Mouse (Mus musculus) kidney, embryonic 16.5 days (tissue): ENCODE results near the gene Nav1. TPM values are rescaled to one million over a fixed set of nuclear protein-coding genes. Genes with fewer than 3 reads are reported as not detected.

ENCODE experiments used
- ATAC-seq: fragments of 200-750 bp; cut with Nextera tagmentation; 2 replicates; pipeline ENCODE4 v1.8.0; 2017; ENCODE audit warnings: moderate TSS enrichment; ENCODE audit not compliant: low FRiP score, low TSS enrichment
- H3K27ac ChIP-seq: fragments of 300-500 bp; sonication (generic); 2 replicates; pipeline ENCODE4 v1.5.1; 2014; ENCODE audit warnings: low read length
- H3K27me3 ChIP-seq: fragments of 300-500 bp; sonication (generic); 2 replicates; pipeline ENCODE4 v1.6.1; 2014; ENCODE audit warnings: low read length, control low read depth, mixed read lengths; ENCODE audit not compliant: insufficient read depth
- H3K36me3 ChIP-seq: fragments of 300-500 bp; sonication (generic); 2 replicates; pipeline ENCODE4 v1.6.1; 2014; ENCODE audit warnings: low read length, control low read depth, mixed read lengths; ENCODE audit not compliant: insufficient read depth
- H3K4me1 ChIP-seq: fragments of 300-500 bp; sonication (generic); 2 replicates; pipeline ENCODE4 v1.6.1; 2014; ENCODE audit warnings: low read length, control low read depth, mixed read lengths; ENCODE audit not compliant: insufficient read depth
- H3K4me2 ChIP-seq: fragments of 300-500 bp; sonication (generic); replicated peaks from 2 replicates; pipeline ENCODE4 v1.6.1; 2014; ENCODE audit warnings: low read depth, low read length
- H3K4me3 ChIP-seq: fragments of 300-500 bp; sonication (generic); 2 replicates; pipeline ENCODE4 v1.5.1; 2014; ENCODE audit warnings: mild to moderate bottlenecking, low read length
- H3K9ac ChIP-seq: fragments of 300-500 bp; sonication (generic); replicated peaks from 2 replicates; pipeline ENCODE4 v1.6.1; 2014; ENCODE audit warnings: low read length
- H3K9me3 ChIP-seq: fragments of 300-500 bp; sonication (generic); 2 replicates; pipeline ENCODE4 v1.6.1; 2016; ENCODE audit warnings: low read length, control low read depth
- WGBS: fragments of 180-500 bp; shearing (Covaris S2); extraction: QIAGEN DNeasy Blood & Tissue Kit; methylation state at CpG from one replicate; pipeline ENCODE4 v1.1.7; 2014; 5-methylcytosine and 5-hydroxymethylcytosine counted together
- polyA plus RNA-seq: library from polyadenylated mRNA; unstranded; fragments of >200 nt; fragmentation: Nextera tagmentation; extraction: Ambion mirVana; gene quantifications from 2 replicates; pipeline ENCODE4 v1.2.1, GENCODE M21; 2015

Gene Nav1
- polyA plus RNA-seq, 1 experiment from 2014 or later, result 12.2 TPM

GRCm38 (mm10) chr1:135584587-135585541, 22.2 kb downstream of the Nav1 start:
- no peak overlapping the region; the same call in 1 of the 2 replicates for H3K27ac ChIP-seq
- H3K4me2 ChIP-seq, result peak overlapping the region; percentile 92
- no peaks in the 10 kb centered on the region for H3K36me3 ChIP-seq
- H3K4me1 ChIP-seq, result peaks cover 37% of the 10 kb centered on the region
- no peaks in the 10 kb centered on the region for H3K9me3 ChIP-seq
- WGBS, result 2% methylated on average over 72 of the region's 73 CpGs
- no peaks in the 10 kb centered on the region for H3K27me3 ChIP-seq
- no peak for ATAC-seq
- peak overlapping the region; percentile 54 for H3K9ac ChIP-seq
- H3K4me3 ChIP-seq, result peak overlapping the region; percentile 54

GRCm38 (mm10) chr1:135583678-135584515, 23.2 kb downstream of the Nav1 start:
- peak overlapping the region; percentile 54 for H3K4me3 ChIP-seq

GRCm38 (mm10) chr1:135583081-135583677, 23.9 kb downstream of the Nav1 start:
- WGBS, result 7% methylated on average over 15 of the region's 15 CpGs
- Histone ChIP-seq H3K9ac (peak overlapping the region; percentile 60), H3K9me3 (no peaks in the 10 kb centered on the region), H3K36me3 (no peaks in the 10 kb centered on the region), H3K27me3 (no peaks in the 10 kb centered on the region), H3K4me1 (peaks cover 44% of the 10 kb centered on the region), H3K27ac (peak overlapping the region; percentile 61), H3K4me2 (peak overlapping the region; percentile 92), H3K4me3 (peak overlapping the region; percentile 54)
- ATAC-seq, result peak; percentile 40

More at GRCm38 (mm10) chr1:135583678-135584515, 23.2 kb downstream of the Nav1 start:
- WGBS, result 10% methylated on average over 21 of the region's 21 CpGs
- Histone ChIP-seq H3K27me3 (no peaks in the 10 kb centered on the region), H3K9ac (peak overlapping the region; percentile 60), H3K27ac (peak overlapping the region; percentile 61), H3K4me2 (peak overlapping the region; percentile 92), H3K36me3 (no peaks in the 10 kb centered on the region), H3K9me3 (no peaks in the 10 kb centered on the region), H3K4me1 (peaks cover 40% of the 10 kb centered on the region)
- no peak for ATAC-seq

- Histone ChIP-seq H3K4me2 (no peak overlapping the region), H3K4me3 (no peak overlapping the region), H3K9ac (no peak overlapping the region), H3K4me1 (peaks cover 59% of the 10 kb centered on the region), H3K36me3 (no peaks in the 10 kb centered on the region), H3K27ac (no peak overlapping the region), H3K9me3 (no peaks in the 10 kb centered on the region), H3K27me3 (no peaks in the 10 kb centered on the region)
- WGBS, result 39% methylated on average over 8 of the region's 8 CpGs
- no peak for ATAC-seq
These were observed 26.1 kb downstream of the Nav1 start for GRCm38 (mm10) chr1:135581001-135581400.

- Histone ChIP-seq H3K9ac (no peak overlapping the region), H3K9me3 (no peaks in the 10 kb centered on the region), H3K4me1 (peaks cover 46% of the 10 kb centered on the region), H3K4me3 (no peak overlapping the region), H3K27me3 (no peaks in the 10 kb centered on the region), H3K36me3 (no peaks in the 10 kb centered on the region), H3K4me2 (no peak overlapping the region), H3K27ac (no peak overlapping the region)
- no peak for ATAC-seq
- whole genome bisulfite sequencing, result 32% methylated on average over 3 of the region's 3 CpGs
These were observed 28.0 kb downstream of the Nav1 start for GRCm38 (mm10) chr1:135579111-135579510.

- H3K4me2 ChIP-seq, result no peak overlapping the region
- ATAC-seq, result 0 out of 2 replicates have a peak, but pooled peaks have one; percentile 33
- no peak overlapping the region for H3K4me3 ChIP-seq
- H3K9me3 ChIP-seq, result no peaks in the 10 kb centered on the region
- 0 out of 2 replicates have a peak overlapping the region, but pooled peaks have one; percentile 4 for H3K27ac ChIP-seq
- H3K36me3 ChIP-seq, result no peaks in the 10 kb centered on the region
- no peak overlapping the region for H3K9ac ChIP-seq
- 36% methylated on average over 2 of the region's 2 CpGs for WGBS
- no peaks in the 10 kb centered on the region for H3K27me3 ChIP-seq
- peaks cover 33% of the 10 kb centered on the region for H3K4me1 ChIP-seq
These were observed 29.3 kb downstream of the Nav1 start for GRCm38 (mm10) chr1:135577793-135578192.

- Histone ChIP-seq H3K9ac (no peak overlapping the region), H3K9me3 (no peaks in the 10 kb centered on the region), H3K36me3 (no peaks in the 10 kb centered on the region), H3K4me3 (no peak overlapping the region), H3K27ac (no peak overlapping the region), H3K4me2 (no peak overlapping the region), H3K27me3 (no peaks in the 10 kb centered on the region), H3K4me1 (peaks cover 28% of the 10 kb centered on the region)
- 96% methylated on average over 1 of the region's 1 CpGs for WGBS
- no peak for ATAC-seq
These were observed 31.7 kb downstream of the Nav1 start for GRCm38 (mm10) chr1:135575393-135575792.

GRCm38 (mm10) chr1:135574451-135575208, 32.5 kb downstream of the Nav1 start:
- Histone ChIP-seq H3K4me2 (no peak overlapping the region), H3K4me1 (peaks cover 28% of the 10 kb centered on the region), H3K9me3 (no peaks in the 10 kb centered on the region), H3K27me3 (no peaks in the 10 kb centered on the region), H3K9ac (no peak overlapping the region), H3K36me3 (no peaks in the 10 kb centered on the region), H3K27ac (no peak overlapping the region), H3K4me3 (no peak overlapping the region)
- WGBS, result 65% methylated on average over 4 of the region's 4 CpGs
- no peak for ATAC-seq
